Mouse (Mus musculus) stomach, postnatal 0 days (tissue): ENCODE data around the gene Snx9.

Source experiments
- CTCF ChIP-seq: IDR thresholded peaks from 2 replicates; pipeline ENCODE4 v1.5.1; 2016; ENCODE audit warnings: antibody characterized with exemption, low read depth, mild to moderate bottlenecking, moderate library complexity
- EP300 ChIP-seq: optimal IDR thresholded peaks from 2 replicates; pipeline ENCODE3; 2016; ENCODE audit warnings: antibody characterized with exemption

DNA sequence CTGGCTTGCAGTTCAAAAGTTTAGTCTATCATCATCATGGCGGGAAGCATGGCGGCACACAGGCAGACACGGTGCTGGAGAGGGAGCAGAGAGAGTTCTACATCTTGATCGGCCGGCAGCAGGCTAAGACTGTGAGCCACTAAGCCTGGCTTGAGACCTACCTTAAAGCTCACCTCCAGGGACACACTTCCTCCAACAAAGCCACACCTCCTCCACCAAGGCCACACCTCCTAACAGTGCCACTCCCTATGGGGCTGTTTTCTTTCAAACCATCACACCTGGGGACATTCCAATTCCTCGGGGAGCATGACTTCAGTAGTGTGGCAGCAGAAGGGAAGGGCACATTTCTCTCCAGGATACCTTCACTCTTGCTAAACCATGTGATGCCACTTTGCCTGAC lies 127.4 kb downstream of the Snx9 start:
- TF ChIP-seq CTCF (no peak), EP300 (no peak)
